In genomic region chr12:69186811-69187471, GRCm38 (mm10) we compare ENCODE assay signal across 10 mouse cellular contexts. TPM values are rescaled to one million over a fixed set of nuclear protein-coding genes. Genes with fewer than 3 reads are reported as not detected.
A peak's percentile ranks its signal among the peaks of the same experiment; 100 is the strongest.
DNase-seq lines count a peak whose midpoint lies in the region; ATAC-seq and TF ChIP-seq lines count a peak whose summit lies in the region.
"Had no signal": no experiment of that assay in that cellular context is flagged by ENCODE, and none has a peak within 500 bp of the region (broad histone marks: within the 10 kb centered on the region; RNA-seq: fewer than 3 reads in every experiment).

No protein-coding gene starts in this region.

- H3K9me3 ChIP-seq in forebrain, embryonic 13.5 days (replicated peaks), result no peaks in the 10 kb centered on the region
- H3K9me3 ChIP-seq in forebrain, embryonic 14.5 days (replicated peaks; ENCODE audit: control insufficient read depth, low read length), result no peaks in the 10 kb centered on the region
- H3K9me3 ChIP-seq in midbrain, embryonic 13.5 days, result no peaks in the 10 kb centered on the region
- H3K9me3 ChIP-seq in midbrain, postnatal 0 days (ENCODE audit: low read length), result no peaks in the 10 kb centered on the region
- no peaks in the 10 kb centered on the region for H3K9me3 ChIP-seq in stomach, embryonic 16.5 days (replicated peaks; ENCODE audit: control insufficient read depth, low read length)
- H3K9me3 ChIP-seq: limb, embryonic 13.5 days had no signal

- H3K4me3 ChIP-seq in forebrain, embryonic 13.5 days, result no peak overlapping the region
- no peak overlapping the region for H3K4me3 ChIP-seq in forebrain, embryonic 14.5 days (ENCODE audit: low read depth, low read length)
- no peak overlapping the region for H3K4me3 ChIP-seq in midbrain, embryonic 13.5 days (replicated peaks)
- no peak overlapping the region for H3K4me3 ChIP-seq in midbrain, postnatal 0 days (ENCODE audit: low read depth, low read length)
- H3K4me3 ChIP-seq in stomach, embryonic 16.5 days (replicated peaks; ENCODE audit: low read length), result no peak overlapping the region
- H3K4me3 ChIP-seq: limb, embryonic 13.5 days had no signal

- H3K36me3 ChIP-seq in forebrain, embryonic 13.5 days (ENCODE audit: poor library complexity, severe bottlenecking), result peaks cover 35% of the 10 kb centered on the region
- peaks cover 30% of the 10 kb centered on the region for H3K36me3 ChIP-seq in forebrain, embryonic 14.5 days (ENCODE audit: control insufficient read depth, insufficient read depth, low read length)
- peaks cover 28% of the 10 kb centered on the region for H3K36me3 ChIP-seq in midbrain, embryonic 13.5 days
- 0 out of 2 replicates have a peak, but pooled peaks cover 2% of the 10 kb centered on the region for H3K36me3 ChIP-seq in midbrain, postnatal 0 days (ENCODE audit: insufficient read depth, low read length)
- H3K36me3 ChIP-seq in stomach, embryonic 16.5 days (ENCODE audit: control insufficient read depth, insufficient read depth, low read length), result peaks cover 12% of the 10 kb centered on the region

- H3K27ac ChIP-seq in forebrain, embryonic 13.5 days, result no peak overlapping the region
- no peak overlapping the region for H3K27ac ChIP-seq in forebrain, embryonic 14.5 days (ENCODE audit: low read depth, low read length)
- H3K27ac ChIP-seq in midbrain, embryonic 13.5 days, result no peak overlapping the region
- no peak overlapping the region for H3K27ac ChIP-seq in midbrain, postnatal 0 days (ENCODE audit: low read depth, low read length)
- H3K27ac ChIP-seq in stomach, embryonic 16.5 days (ENCODE audit: low read length), result no peak overlapping the region
- H3K27ac ChIP-seq: limb, embryonic 13.5 days had no signal

- peaks cover 32% of the 10 kb centered on the region for H3K4me1 ChIP-seq in forebrain, embryonic 13.5 days
- peaks cover 12% of the 10 kb centered on the region for H3K4me1 ChIP-seq in forebrain, embryonic 14.5 days (ENCODE audit: control insufficient read depth, insufficient read depth, low read length)
- H3K4me1 ChIP-seq in midbrain, embryonic 13.5 days (replicated peaks), result peaks cover 28% of the 10 kb centered on the region
- H3K4me1 ChIP-seq in midbrain, postnatal 0 days (ENCODE audit: insufficient read depth, low read length), result peaks cover 15% of the 10 kb centered on the region
- peaks cover 15% of the 10 kb centered on the region for H3K4me1 ChIP-seq in stomach, embryonic 16.5 days (ENCODE audit: control insufficient read depth, insufficient read depth, low read length)

- H3K27me3 ChIP-seq in forebrain, embryonic 13.5 days, result no peaks in the 10 kb centered on the region
- no peaks in the 10 kb centered on the region for H3K27me3 ChIP-seq in forebrain, embryonic 14.5 days (replicated peaks; ENCODE audit: control insufficient read depth, insufficient read depth, low read length)
- H3K27me3 ChIP-seq in midbrain, embryonic 13.5 days, result no peaks in the 10 kb centered on the region
- no peaks in the 10 kb centered on the region for H3K27me3 ChIP-seq in midbrain, postnatal 0 days (ENCODE audit: insufficient read depth, low read length)
- H3K27me3 ChIP-seq in stomach, embryonic 16.5 days (ENCODE audit: control insufficient read depth, insufficient read depth, low read length), result no peaks in the 10 kb centered on the region
- H3K27me3 ChIP-seq: limb, embryonic 13.5 days had no signal

- ATAC-seq in forebrain, embryonic 13.5 days, result no peak
- no peak for ATAC-seq in forebrain, embryonic 14.5 days
- no peak for ATAC-seq in midbrain, embryonic 13.5 days
- no peak for ATAC-seq in midbrain, postnatal 0 days (ENCODE audit: low FRiP score)
- no peak for ATAC-seq in stomach, embryonic 16.5 days (ENCODE audit: insufficient read depth, low FRiP score)

- no peak overlapping the region for H3K9ac ChIP-seq in forebrain, embryonic 13.5 days
- H3K9ac ChIP-seq in forebrain, embryonic 14.5 days (ENCODE audit: low read length), result no peak overlapping the region
- peak overlapping the region; percentile 5; the same call in 1 of the 2 replicates for H3K9ac ChIP-seq in midbrain, embryonic 13.5 days (replicated peaks)
- no peak overlapping the region for H3K9ac ChIP-seq in midbrain, postnatal 0 days (replicated peaks; ENCODE audit: low read length, poor library complexity, severe bottlenecking)
- peak overlapping the region; percentile 50; the same call in 1 of the 2 replicates for H3K9ac ChIP-seq in stomach, embryonic 16.5 days (ENCODE audit: low read length)
- H3K9ac ChIP-seq: limb, embryonic 13.5 days had no signal

- no peak for DNase-seq in forebrain, embryonic 14.5 days (ENCODE audit: low spot score)
- DNase-seq in midbrain, postnatal 0 days (ENCODE audit: low spot score), result no peak
- peak; percentile 54 for DNase-seq in kidney, postnatal 14 days
- no peak for DNase-seq in right cerebral cortex, postnatal 36 days (ENCODE audit: low spot score in 2 of 2)
- no peak for DNase-seq in layer of hippocampus, adult 9-10 months (ENCODE audit: low spot score)
- DNase-seq: cerebellum, postnatal 25 days had no signal

- no peak for TF ChIP-seq CTCF in midbrain, postnatal 0 days (IDR thresholded peaks at IDR 0.05)

- peak overlapping the region; percentile 5; the same call in 1 of the 2 replicates for H3K4me2 ChIP-seq in forebrain, embryonic 13.5 days
- no peak overlapping the region for H3K4me2 ChIP-seq in forebrain, embryonic 14.5 days (ENCODE audit: low read length)
- H3K4me2 ChIP-seq in midbrain, embryonic 13.5 days (replicated peaks), result peak overlapping the region; percentile 7; the same call in 1 of the 2 replicates
- no peak overlapping the region for H3K4me2 ChIP-seq in midbrain, postnatal 0 days (ENCODE audit: low read depth, low read length, poor library complexity, severe bottlenecking)
- H3K4me2 ChIP-seq in stomach, embryonic 16.5 days (ENCODE audit: low read depth, low read length), result peak overlapping the region; percentile 38
- H3K4me2 ChIP-seq: limb, embryonic 13.5 days had no signal

- 70% methylated on average over 5 of the region's 5 CpGs for WGBS in forebrain, embryonic 13.5 days
- WGBS in forebrain, embryonic 14.5 days, result 55% methylated on average over 5 of the region's 5 CpGs
- 75% methylated on average over 5 of the region's 5 CpGs for WGBS in midbrain, embryonic 13.5 days
- WGBS in midbrain, postnatal 0 days, result 65% methylated on average over 5 of the region's 5 CpGs
- 51% methylated on average over 5 of the region's 5 CpGs for WGBS in stomach, embryonic 16.5 days

RNA-seq across cellular contexts. Expression of gene Mgat2, which starts 3.0 kb away (rescaled TPM):
- 28.6 and 29.3 TPM in 2 replicates for polyA plus RNA-seq in forebrain, embryonic 13.5 days (2015; fragmentation: Nextera tagmentation; extraction: Ambion mirVana)
- 35.5 and 38.6 TPM in 2 replicates for polyA plus RNA-seq in forebrain, embryonic 14.5 days (2014; fragmentation: Nextera tagmentation; extraction: Ambion mirVana)
- 32.0 and 35.0 TPM in 2 replicates for polyA plus RNA-seq in midbrain, embryonic 13.5 days (2015; fragmentation: Nextera tagmentation; extraction: Ambion mirVana)
- 54.6 and 59.0 TPM in 2 replicates for total RNA-seq in midbrain, postnatal 0 days (2014; rRNA removed)
- polyA plus RNA-seq in midbrain, postnatal 0 days (2015; fragmentation: Nextera tagmentation; extraction: Ambion mirVana), result 41.5 and 41.9 TPM in 2 replicates
- polyA plus RNA-seq in stomach, embryonic 16.5 days (2015; fragmentation: Nextera tagmentation; extraction: Ambion mirVana), result 32.6 and 41.9 TPM in 2 replicates

RNA-seq across cellular contexts. Expression of gene Rpl36al, which starts 3.1 kb away (rescaled TPM):
- polyA plus RNA-seq in forebrain, embryonic 13.5 days (2015; fragmentation: Nextera tagmentation; extraction: Ambion mirVana), result 402 and 469 TPM in 2 replicates
- polyA plus RNA-seq in forebrain, embryonic 14.5 days (2014; fragmentation: Nextera tagmentation; extraction: Ambion mirVana), result 338 and 389 TPM in 2 replicates
- polyA plus RNA-seq in midbrain, embryonic 13.5 days (2015; fragmentation: Nextera tagmentation; extraction: Ambion mirVana), result 369 and 374 TPM in 2 replicates
- 117 and 148 TPM in 2 replicates for total RNA-seq in midbrain, postnatal 0 days (2014; rRNA removed)
- polyA plus RNA-seq in midbrain, postnatal 0 days (2015; fragmentation: Nextera tagmentation; extraction: Ambion mirVana), result 352 and 392 TPM in 2 replicates
- polyA plus RNA-seq in stomach, embryonic 16.5 days (2015; fragmentation: Nextera tagmentation; extraction: Ambion mirVana), result 590 and 688 TPM in 2 replicates

RNA-seq across cellular contexts. Expression of gene Gm49383, which starts 10.0 kb away (rescaled TPM):
- polyA plus RNA-seq in forebrain, embryonic 13.5 days (2015; fragmentation: Nextera tagmentation; extraction: Ambion mirVana), result 37.0 TPM in 2 replicates
- polyA plus RNA-seq in forebrain, embryonic 14.5 days (2014; fragmentation: Nextera tagmentation; extraction: Ambion mirVana), result 22.7 and 26.1 TPM in 2 replicates
- 20.7 and 24.5 TPM in 2 replicates for polyA plus RNA-seq in midbrain, embryonic 13.5 days (2015; fragmentation: Nextera tagmentation; extraction: Ambion mirVana)
- 0.38 and 4.0 TPM in 2 replicates for total RNA-seq in midbrain, postnatal 0 days (2014; rRNA removed)
- polyA plus RNA-seq in midbrain, postnatal 0 days (2015; fragmentation: Nextera tagmentation; extraction: Ambion mirVana), result 5.3 and 5.4 TPM in 2 replicates
- 18.5 and 22.3 TPM in 2 replicates for polyA plus RNA-seq in stomach, embryonic 16.5 days (2015; fragmentation: Nextera tagmentation; extraction: Ambion mirVana)

RNA-seq across cellular contexts. Expression of gene Dnaaf2, which starts 11.3 kb away (rescaled TPM):
- 11.1 and 13.5 TPM in 2 replicates for polyA plus RNA-seq in forebrain, embryonic 13.5 days (2015; fragmentation: Nextera tagmentation; extraction: Ambion mirVana)
- 5.2 TPM in 2 replicates for polyA plus RNA-seq in forebrain, embryonic 14.5 days (2014; fragmentation: Nextera tagmentation; extraction: Ambion mirVana)
- 8.2 and 8.9 TPM in 2 replicates for polyA plus RNA-seq in midbrain, embryonic 13.5 days (2015; fragmentation: Nextera tagmentation; extraction: Ambion mirVana)
- 5.0 and 6.1 TPM in 2 replicates for total RNA-seq in midbrain, postnatal 0 days (2014; rRNA removed)
- polyA plus RNA-seq in midbrain, postnatal 0 days (2015; fragmentation: Nextera tagmentation; extraction: Ambion mirVana), result 8.0 and 9.4 TPM in 2 replicates
- 6.6 and 7.4 TPM in 2 replicates for polyA plus RNA-seq in stomach, embryonic 16.5 days (2015; fragmentation: Nextera tagmentation; extraction: Ambion mirVana)

RNA-seq across cellular contexts. Expression of gene Gm49384, which starts 17.1 kb away (rescaled TPM):
- polyA plus RNA-seq in forebrain, embryonic 13.5 days (2015; fragmentation: Nextera tagmentation; extraction: Ambion mirVana), result 32.5 and 32.9 TPM in 2 replicates
- polyA plus RNA-seq in forebrain, embryonic 14.5 days (2014; fragmentation: Nextera tagmentation; extraction: Ambion mirVana), result 20.9 and 22.1 TPM in 2 replicates
- polyA plus RNA-seq in midbrain, embryonic 13.5 days (2015; fragmentation: Nextera tagmentation; extraction: Ambion mirVana), result 15.8 and 19.0 TPM in 2 replicates
- 1.2 TPM in 1 of 2 replicates, not detected in the other for total RNA-seq in midbrain, postnatal 0 days (2014; rRNA removed)
- 2.5 and 2.9 TPM in 2 replicates for polyA plus RNA-seq in midbrain, postnatal 0 days (2015; fragmentation: Nextera tagmentation; extraction: Ambion mirVana)
- polyA plus RNA-seq in stomach, embryonic 16.5 days (2015; fragmentation: Nextera tagmentation; extraction: Ambion mirVana), result 20.8 and 22.8 TPM in 2 replicates

Comparison
In these comparisons a context has a peak if more than half of its experiments do, and no peak if none do; other contexts are left out.
1. H3K4me2 ChIP-seq: peak in forebrain, embryonic 13.5 days (single experiment), midbrain, embryonic 13.5 days (single experiment) and stomach, embryonic 16.5 days (single experiment); none in forebrain, embryonic 14.5 days (single experiment) and midbrain, postnatal 0 days (single experiment).
2. H3K9ac ChIP-seq: peak in midbrain, embryonic 13.5 days (single experiment) and stomach, embryonic 16.5 days (single experiment); none in forebrain, embryonic 13.5 days (single experiment), forebrain, embryonic 14.5 days (single experiment) and midbrain, postnatal 0 days (single experiment).